Mouse (Mus musculus) naive thymus-derived CD4-positive, alpha-beta T cell, adult 2 months (primary cell): Measurements from ENCODE around the gene Prss8.
A peak's percentile ranks its signal among the peaks of the same experiment; 100 is the strongest.
"Not testable (repeated sequence)": the region's sequence is repeated elsewhere in the genome, so short reads cannot be mapped to it uniquely, and the experiment has no call there.

ENCODE experiments used
- DNase-seq: peaks from one replicate; pipeline ENCODE4 v3.0.0-alpha.2; 2011; ENCODE audit warnings: low read depth

The Prss8 gene

GRCm38 (mm10) chr7:127929923-127930322 is at the start of gene Prss8:
Prss8 (minus strand) TSS chr7:127930104.
- no peak for DNase-seq

- DNase-seq: no peak
Measured at GRCm38 (mm10) chr7:127978856-127979255, 49.0 kb upstream of the Prss8 start.

GRCm38 (mm10) chr7:127974413-127974930 is 44.6 kb upstream of the Prss8 start:
- no peak for DNase-seq

GRCm38 (mm10) chr7:127967922-127968828 is 38.3 kb upstream of the Prss8 start:
- DNase-seq: peak; percentile 82

GRCm38 (mm10) chr7:127967004-127967921 is 37.4 kb upstream of the Prss8 start, which contains the start of gene Fus:
Fus (plus strand) TSS chr7:127967457.
- DNase-seq: peak; percentile 97

GRCm38 (mm10) chr7:127966371-127966918 is 36.5 kb upstream of the Prss8 start:
- peak; percentile 58 for DNase-seq

- DNase-seq: no peak
Measured at GRCm38 (mm10) chr7:127959364-127959763, 29.5 kb upstream of the Prss8 start.

- peak; percentile 61 for DNase-seq
Measured at GRCm38 (mm10) chr7:127952864-127953581, 23.1 kb upstream of the Prss8 start.

- DNase-seq: no peak
Measured at GRCm38 (mm10) chr7:127946470-127947023, 16.6 kb upstream of the Prss8 start, which contains the start of gene Prss36. Prss36 (minus strand) TSS chr7:127946725.

GRCm38 (mm10) chr7:127944614-127945013 is 14.7 kb upstream of the Prss8 start:
- DNase-seq: no peak

GRCm38 (mm10) chr7:127942097-127942496 is 12.2 kb upstream of the Prss8 start:
- DNase-seq: not testable (repeated sequence)

GRCm38 (mm10) chr7:127936216-127936884 is 6.4 kb upstream of the Prss8 start:
- no peak for DNase-seq

- DNase-seq: no peak
Measured at GRCm38 (mm10) chr7:127935748-127936159, 5.8 kb upstream of the Prss8 start.

GRCm38 (mm10) chr7:127935028-127935722 is 5.3 kb upstream of the Prss8 start:
- peak; percentile 96 for DNase-seq

GRCm38 (mm10) chr7:127934075-127934474 is 4.2 kb upstream of the Prss8 start:
- DNase-seq: no peak

- no peak for DNase-seq
Measured at GRCm38 (mm10) chr7:127932273-127933031, 2.5 kb upstream of the Prss8 start.

- DNase-seq: no peak
Measured at GRCm38 (mm10) chr7:127931351-127932135, 1.6 kb upstream of the Prss8 start.

- DNase-seq: no peak
Measured at GRCm38 (mm10) chr7:127930636-127931035, 732 bp upstream of the Prss8 start.
